In genomic region chr17:14192924-14193323, GRCm38 (mm10) we compare ENCODE assay signal across 25 mouse cellular contexts. TPM values are rescaled to one million over a fixed set of nuclear protein-coding genes. Genes with fewer than 3 reads are reported as not detected.
DNase-seq lines count a peak whose midpoint lies in the region; ATAC-seq lines count a peak whose summit lies in the region.
"Had no signal": no experiment of that assay in that cellular context is flagged by ENCODE, and none has a peak within 500 bp of the region (broad histone marks: within the 10 kb centered on the region; RNA-seq: fewer than 3 reads in every experiment).

No protein-coding gene starts in this region.

- no peaks in the 10 kb centered on the region for H3K27me3 ChIP-seq in intestine, embryonic 15.5 days (replicated peaks)
- H3K27me3 ChIP-seq in intestine, embryonic 16.5 days (replicated peaks; ENCODE audit: control insufficient read depth, insufficient read depth, low read length): no peaks in the 10 kb centered on the region
- peaks cover 16% of the 10 kb centered on the region; the same call in 1 of the 2 replicates for H3K27me3 ChIP-seq in embryonic facial prominence, embryonic 10.5 days (replicated peaks; ENCODE audit: low read depth, poor library complexity, severe bottlenecking)
- peaks cover 46% of the 10 kb centered on the region for H3K27me3 ChIP-seq in heart, embryonic 10.5 days (ENCODE audit: insufficient read depth, poor library complexity, severe bottlenecking)
- H3K27me3 ChIP-seq: forebrain, embryonic 13.5 days had no signal

- H3K9me3 ChIP-seq in intestine, embryonic 15.5 days: no peaks in the 10 kb centered on the region
- H3K9me3 ChIP-seq in intestine, embryonic 16.5 days (ENCODE audit: control insufficient read depth, low read length): no peaks in the 10 kb centered on the region
- no peaks in the 10 kb centered on the region for H3K9me3 ChIP-seq in embryonic facial prominence, embryonic 10.5 days
- no peaks in the 10 kb centered on the region for H3K9me3 ChIP-seq in heart, embryonic 10.5 days
- H3K9me3 ChIP-seq: forebrain, embryonic 10.5 days; forebrain, embryonic 13.5 days; heart, embryonic 13.5 days had no signal

- H3K27ac ChIP-seq in intestine, embryonic 15.5 days: no peak overlapping the region
- no peak overlapping the region for H3K27ac ChIP-seq in intestine, embryonic 16.5 days (ENCODE audit: low read length)
- H3K27ac ChIP-seq in embryonic facial prominence, embryonic 10.5 days (replicated peaks): no peak overlapping the region; the same call in 1 of the 2 replicates
- H3K27ac ChIP-seq in heart, embryonic 10.5 days: no peak overlapping the region
- H3K27ac ChIP-seq: forebrain, embryonic 10.5 days; forebrain, embryonic 13.5 days; heart, embryonic 13.5 days; hindbrain, embryonic 14.5 days; hindbrain, postnatal 0 days had no signal

- H3K4me1 ChIP-seq in intestine, embryonic 15.5 days (replicated peaks): peaks cover 5% of the 10 kb centered on the region; the same call in 1 of the 2 replicates
- H3K4me1 ChIP-seq in intestine, embryonic 16.5 days (ENCODE audit: control insufficient read depth, insufficient read depth, low read length): peaks cover 6% of the 10 kb centered on the region
- peaks cover 8% of the 10 kb centered on the region for H3K4me1 ChIP-seq in embryonic facial prominence, embryonic 10.5 days
- no peaks in the 10 kb centered on the region for H3K4me1 ChIP-seq in heart, embryonic 10.5 days
- H3K4me1 ChIP-seq: forebrain, embryonic 10.5 days; forebrain, embryonic 13.5 days had no signal

- ATAC-seq in intestine, embryonic 15.5 days: peak; percentile 37; the same call in 1 of the 2 replicates
- no peak for ATAC-seq in intestine, embryonic 16.5 days
- ATAC-seq: activated CD4-positive, CD25-positive, alpha-beta regulatory T cell, adult 4 months; forebrain, embryonic 13.5 days; forebrain, embryonic 16.5 days; hindbrain, postnatal 0 days; inflammation-experienced regulatory T-cells, adult 6 months had no signal

- DNase-seq in cerebellum, postnatal 10 days: peak; percentile 40 to 63
- DNase-seq in cerebellum, postnatal 25 days: no peak
- DNase-seq in embryonic facial prominence, embryonic 10.5 days (ENCODE audit: low spot score): peak; percentile 53
- DNase-seq in retina, embryonic 14.5 days (ENCODE audit: low spot score): no peak
- no peak for DNase-seq in heart, embryonic 10.5 days (ENCODE audit: low spot score)
- DNase-seq: adrenal gland, postnatal 10 days; adrenal gland, postnatal 36 days; cerebellum, adult 18-20 months; cerebellum, adult 9-10 months; cerebellum, postnatal 36 days; gastrocnemius, postnatal 25 days; heart, adult 18-20 months; heart, postnatal 14 days; heart, postnatal 4 days; kidney, adult 11 months had no signal

- no peak overlapping the region for H3K4me2 ChIP-seq in intestine, embryonic 15.5 days (replicated peaks)
- no peak overlapping the region for H3K4me2 ChIP-seq in intestine, embryonic 16.5 days (ENCODE audit: low read depth, low read length)
- H3K4me2 ChIP-seq: forebrain, embryonic 13.5 days; heart, embryonic 13.5 days; hindbrain, embryonic 14.5 days had no signal

- H3K4me3 ChIP-seq in intestine, embryonic 15.5 days (replicated peaks): no peak overlapping the region
- no peak overlapping the region for H3K4me3 ChIP-seq in intestine, embryonic 16.5 days (ENCODE audit: low read length)
- H3K4me3 ChIP-seq in embryonic facial prominence, embryonic 10.5 days: no peak overlapping the region
- no peak overlapping the region for H3K4me3 ChIP-seq in heart, embryonic 10.5 days
- H3K4me3 ChIP-seq: forebrain, embryonic 10.5 days; forebrain, embryonic 13.5 days; heart, embryonic 13.5 days had no signal

- WGBS in intestine, embryonic 15.5 days: 41% methylated on average over 9 of the region's 9 CpGs
- 35% methylated on average over 9 of the region's 9 CpGs for WGBS in intestine, embryonic 16.5 days
- 55% methylated on average over 9 of the region's 9 CpGs for WGBS in embryonic facial prominence, embryonic 10.5 days
- WGBS in heart, embryonic 10.5 days: 69% methylated on average over 9 of the region's 9 CpGs

- H3K36me3 ChIP-seq in intestine, embryonic 15.5 days: peaks cover 14% of the 10 kb centered on the region
- H3K36me3 ChIP-seq in intestine, embryonic 16.5 days (ENCODE audit: control insufficient read depth, insufficient read depth, low read length): 0 out of 2 replicates have a peak, but pooled peaks cover 4% of the 10 kb centered on the region
- H3K36me3 ChIP-seq in embryonic facial prominence, embryonic 10.5 days (replicated peaks): peaks cover 18% of the 10 kb centered on the region
- H3K36me3 ChIP-seq in heart, embryonic 10.5 days: peaks cover 28% of the 10 kb centered on the region

- no peak overlapping the region for H3K9ac ChIP-seq in intestine, embryonic 15.5 days
- H3K9ac ChIP-seq in intestine, embryonic 16.5 days (ENCODE audit: low read depth, low read length): no peak overlapping the region
- H3K9ac ChIP-seq: forebrain, embryonic 13.5 days; heart, embryonic 13.5 days; hindbrain, embryonic 14.5 days had no signal

RNA-seq across cellular contexts. Expression of gene Dact2, which starts 11.2 kb away (rescaled TPM):
- 5.7 and 6.1 TPM in 2 replicates for polyA plus RNA-seq in intestine, embryonic 15.5 days (2015; fragmentation: Nextera tagmentation; extraction: Ambion mirVana)
- polyA plus RNA-seq in intestine, embryonic 16.5 days (2015; fragmentation: Nextera tagmentation; extraction: Ambion mirVana): 4.5 and 5.1 TPM in 2 replicates
- 0.60 and 0.73 TPM in 2 replicates for polyA plus RNA-seq in embryonic facial prominence, embryonic 10.5 days (2016; fragmentation: Nextera tagmentation; extraction: Ambion mirVana)
- polyA plus RNA-seq in heart, embryonic 10.5 days (2016; fragmentation: Nextera tagmentation; extraction: Ambion mirVana): 0.59 and 1.4 TPM in 2 replicates
- polyA plus RNA-seq: activated CD4-positive, CD25-positive, alpha-beta regulatory T cell, adult 4 months had no signal

Comparison
In these comparisons a context has a peak if more than half of its experiments do, and no peak if none do; other contexts are left out.
1. DNase-seq: peak in cerebellum, postnatal 10 days (2 of 2) and embryonic facial prominence, embryonic 10.5 days (single experiment); none in cerebellum, postnatal 25 days (0 of 2), retina, embryonic 14.5 days (single experiment) and heart, embryonic 10.5 days (single experiment).